Mouse (Mus musculus) E14TG2a.4 (cell line): ENCODE data around the gene Scgb1b19.
"Not testable (repeated sequence)": the region's sequence is repeated elsewhere in the genome, so short reads cannot be mapped to it uniquely, and the experiment has no call there.

ENCODE experiments used
- H3K27me3 ChIP-seq: 2 replicates; pipeline ENCODE4 v1.6.1; 2014; ENCODE audit warnings: low read length, control low read depth; ENCODE audit not compliant: insufficient read depth
- H3K36me3 ChIP-seq: 2 replicates; pipeline ENCODE4 v1.6.1; 2014; ENCODE audit warnings: low read length, control low read depth; ENCODE audit not compliant: insufficient read depth
- H3K4me1 ChIP-seq: replicated peaks from 2 replicates; pipeline ENCODE4 v1.6.1; 2014; ENCODE audit warnings: low read depth, low read length, control low read depth
- H3K4me3 ChIP-seq: replicated peaks from 2 replicates; pipeline ENCODE4 v1.5.1; 2014; ENCODE audit warnings: mild to moderate bottlenecking, low read length
- H3K9me3 ChIP-seq: 2 replicates; pipeline ENCODE4 v1.6.1; 2014; ENCODE audit warnings: low read length, control low read depth

The Scgb1b19 gene

GRCm38 (mm10) chr7:33286991-33287390, at the start of gene Scgb1b19:
TSS of gene Scgb1b19 (plus strand) at chr7:33287291.
- not testable (repeated sequence) for H3K4me3 ChIP-seq, H3K4me1 ChIP-seq, H3K27me3 ChIP-seq, H3K36me3 ChIP-seq, H3K9me3 ChIP-seq

DNA sequence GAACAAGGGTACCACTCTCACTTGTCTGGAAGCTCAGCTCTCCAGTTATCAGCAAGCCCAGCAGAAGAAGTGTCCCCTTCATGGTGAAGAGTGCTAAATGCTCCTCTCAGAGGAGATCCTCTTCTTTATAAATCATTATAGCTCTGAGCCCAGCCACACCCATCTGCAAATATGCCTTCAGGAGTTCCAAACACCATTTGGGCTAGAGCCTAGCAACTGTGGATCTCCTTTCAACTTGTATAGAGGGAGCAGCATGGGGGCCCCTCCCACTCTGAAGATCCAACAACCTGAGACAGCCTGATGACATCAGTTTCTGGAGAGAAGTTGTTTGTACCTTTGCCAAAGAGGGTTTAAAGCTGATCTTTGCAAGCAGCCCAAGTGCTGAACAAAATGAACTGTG, 6.9 kb upstream of the Scgb1b19 start, which contains the start of gene Scgb2b19:
TSS of gene Scgb2b19 (minus strand) at position 101 of the 400 bp plus-strand sequence.
- H3K4me1 ChIP-seq, H3K9me3 ChIP-seq, H3K4me3 ChIP-seq, H3K27me3 ChIP-seq, H3K36me3 ChIP-seq: not testable (repeated sequence)
